ENCODE assay signal across 9 mouse cellular contexts in genomic region chr7:81933061-81933600, GRCm38 (mm10). TPM values are rescaled to one million over a fixed set of nuclear protein-coding genes. Genes with fewer than 3 reads are reported as not detected.
DNase-seq lines count a peak whose midpoint lies in the region; ATAC-seq and TF ChIP-seq lines count a peak whose summit lies in the region.
"Had no signal": no experiment of that assay in that cellular context is flagged by ENCODE, and none has a peak within 500 bp of the region (broad histone marks: within the 10 kb centered on the region; RNA-seq: fewer than 3 reads in every experiment).

No protein-coding gene starts in this region.

- H3K27ac ChIP-seq in liver, embryonic 11.5 days (ENCODE audit: low read depth, low read length), result no peak overlapping the region
- peak overlapping the region; percentile 90 for H3K27ac ChIP-seq in stomach, postnatal 0 days (replicated peaks)

- ATAC-seq in activated CD4-positive, CD25-positive, alpha-beta regulatory T cell, adult 4 months, result peak; percentile 4
- no peak for ATAC-seq in liver, embryonic 11.5 days (replicated peaks; ENCODE audit: low FRiP score)
- no peak; the same call in 1 of the 2 replicates for ATAC-seq in stomach, postnatal 0 days (ENCODE audit: low FRiP score, low TSS enrichment)
- ATAC-seq in erythroid progenitor cell, adult 5-6 weeks (replicated peaks; ENCODE audit: low FRiP score, poor library complexity, severe bottlenecking), result no peak

- H3K9me3 ChIP-seq in liver, embryonic 11.5 days (ENCODE audit: control insufficient read depth, low read length), result no peaks in the 10 kb centered on the region
- no peaks in the 10 kb centered on the region for H3K9me3 ChIP-seq in stomach, postnatal 0 days (ENCODE audit: control insufficient read depth, low read length)

- DNase-seq in kidney, adult 9 months, result peak; percentile 5
- no peak for DNase-seq in kidney, postnatal 4 days
- DNase-seq in forelimb bud, embryonic 11.5 days (ENCODE audit: low read depth, low spot score), result peak; percentile 9
- DNase-seq in liver, embryonic 11.5 days (ENCODE audit: low spot score), result no peak
- no peak for DNase-seq in stomach, postnatal 0 days (ENCODE audit: low spot score)
- no peak for DNase-seq in adrenal gland, postnatal 10 days

- H3K36me3 ChIP-seq in liver, embryonic 11.5 days (ENCODE audit: control insufficient read depth, insufficient read depth, low read length), result no peaks in the 10 kb centered on the region
- H3K36me3 ChIP-seq in stomach, postnatal 0 days (ENCODE audit: control insufficient read depth, insufficient read depth, low read length), result no peaks in the 10 kb centered on the region

- WGBS in liver, embryonic 11.5 days, result 16% methylated on average over 23 of the region's 23 CpGs
- WGBS in stomach, postnatal 0 days, result 8% methylated on average over 23 of the region's 23 CpGs

- peak overlapping the region; percentile 72 for H3K4me2 ChIP-seq in liver, embryonic 11.5 days
- peak overlapping the region; percentile 81 for H3K4me2 ChIP-seq in stomach, postnatal 0 days (replicated peaks; ENCODE audit: low read depth)

- peak overlapping the region; percentile 57 for H3K9ac ChIP-seq in liver, embryonic 11.5 days (ENCODE audit: low read depth, low read length)
- H3K9ac ChIP-seq in stomach, postnatal 0 days (ENCODE audit: low read length), result peak overlapping the region; percentile 87

- H3K27me3 ChIP-seq in liver, embryonic 11.5 days (replicated peaks; ENCODE audit: control insufficient read depth, insufficient read depth, low read length), result peaks cover 53% of the 10 kb centered on the region
- no peaks in the 10 kb centered on the region for H3K27me3 ChIP-seq in stomach, postnatal 0 days (ENCODE audit: control insufficient read depth, insufficient read depth, low read length)

- 0 out of 2 replicates have a peak, but pooled peaks cover 5% of the 10 kb centered on the region for H3K4me1 ChIP-seq in liver, embryonic 11.5 days (replicated peaks; ENCODE audit: control insufficient read depth, insufficient read depth, low read length)
- H3K4me1 ChIP-seq in stomach, postnatal 0 days (replicated peaks; ENCODE audit: control insufficient read depth, insufficient read depth), result no peaks in the 10 kb centered on the region

- no peak for TF ChIP-seq CTCF in stomach, postnatal 0 days (IDR thresholded peaks at IDR 0.05; ENCODE audit: low read depth)

- peak overlapping the region; percentile 61 for H3K4me3 ChIP-seq in liver, embryonic 11.5 days (ENCODE audit: low read depth, low read length)
- peak overlapping the region; percentile 76 for H3K4me3 ChIP-seq in stomach, postnatal 0 days (ENCODE audit: low read depth, low read length)

- no peak for TF ChIP-seq EP300 in stomach, postnatal 0 days (optimal IDR thresholded peaks at IDR 0.05)

RNA-seq across cellular contexts. Expression of gene Hdgfl3, which starts 1.1 kb away (rescaled TPM):
- polyA plus RNA-seq in activated CD4-positive, CD25-positive, alpha-beta regulatory T cell, adult 4 months (2017; shearing (Covaris generic)), result 10 to 100 TPM in 1 of 2 experiments, 1 to 10 TPM in 1; 7.9 to 10.2 TPM
- polyA plus RNA-seq in liver, embryonic 11.5 days (2014; fragmentation: Nextera tagmentation; extraction: Ambion mirVana), result 5.0 and 5.9 TPM in 2 replicates
- polyA plus RNA-seq in stomach, postnatal 0 days (2015; fragmentation: Nextera tagmentation; extraction: Ambion mirVana), result 6.6 and 7.1 TPM in 2 replicates
- 1.3 TPM in 1 of 2 replicates, not detected in the other for total RNA-seq in erythroid progenitor cell, adult 5-6 weeks (2015; ENCODE audit: low replicate concordance)
- total RNA-seq in erythroid progenitor cell, adult 5-6 weeks (2017; ENCODE audit: low replicate concordance), result 0.26 TPM in 1 of 2 replicates, not detected in the other
- 10 to 100 TPM; 12.2 to 15.8 TPM for total RNA-seq in adrenal gland, postnatal 10 days (2021)

RNA-seq across cellular contexts. Expression of gene Bnc1, which starts 59.0 kb away (rescaled TPM):
- polyA plus RNA-seq in activated CD4-positive, CD25-positive, alpha-beta regulatory T cell, adult 4 months (2017; shearing (Covaris generic)), result not detected
- 5.1 and 7.0 TPM in 2 replicates for polyA plus RNA-seq in liver, embryonic 11.5 days (2014; fragmentation: Nextera tagmentation; extraction: Ambion mirVana)
- 0.83 and 0.87 TPM in 2 replicates for polyA plus RNA-seq in stomach, postnatal 0 days (2015; fragmentation: Nextera tagmentation; extraction: Ambion mirVana)
- total RNA-seq in erythroid progenitor cell, adult 5-6 weeks (2015; ENCODE audit: low replicate concordance), result not detected in 2 replicates
- not detected in 2 replicates for total RNA-seq in erythroid progenitor cell, adult 5-6 weeks (2017; ENCODE audit: low replicate concordance)
- total RNA-seq in adrenal gland, postnatal 10 days (2021), result 1 to 10 TPM; 1.2 to 1.5 TPM
- total RNA-seq: left cerebral cortex, postnatal 10 days had no signal

Comparison
In these comparisons a context has a peak if more than half of its experiments do, and no peak if none do; other contexts are left out.
1. DNase-seq: peak in kidney, adult 9 months (single experiment) and forelimb bud, embryonic 11.5 days (single experiment); none in kidney, postnatal 4 days (0 of 2), liver, embryonic 11.5 days (single experiment), stomach, postnatal 0 days (single experiment) and adrenal gland, postnatal 10 days (single experiment).